Mouse (Mus musculus) liver, embryonic 14.5 days (tissue): Measurements from ENCODE around the gene Nceh1.

Experiments
- CTCF ChIP-seq: IDR thresholded peaks from 2 replicates; pipeline ENCODE4 v1.5.1; 2016; ENCODE audit warnings: antibody characterized with exemption, low read depth, control low read depth
- EP300 ChIP-seq: IDR thresholded peaks from 2 replicates; pipeline ENCODE4 v1.6.1; 2016; ENCODE audit warnings: antibody characterized with exemption, low read depth

DNA sequence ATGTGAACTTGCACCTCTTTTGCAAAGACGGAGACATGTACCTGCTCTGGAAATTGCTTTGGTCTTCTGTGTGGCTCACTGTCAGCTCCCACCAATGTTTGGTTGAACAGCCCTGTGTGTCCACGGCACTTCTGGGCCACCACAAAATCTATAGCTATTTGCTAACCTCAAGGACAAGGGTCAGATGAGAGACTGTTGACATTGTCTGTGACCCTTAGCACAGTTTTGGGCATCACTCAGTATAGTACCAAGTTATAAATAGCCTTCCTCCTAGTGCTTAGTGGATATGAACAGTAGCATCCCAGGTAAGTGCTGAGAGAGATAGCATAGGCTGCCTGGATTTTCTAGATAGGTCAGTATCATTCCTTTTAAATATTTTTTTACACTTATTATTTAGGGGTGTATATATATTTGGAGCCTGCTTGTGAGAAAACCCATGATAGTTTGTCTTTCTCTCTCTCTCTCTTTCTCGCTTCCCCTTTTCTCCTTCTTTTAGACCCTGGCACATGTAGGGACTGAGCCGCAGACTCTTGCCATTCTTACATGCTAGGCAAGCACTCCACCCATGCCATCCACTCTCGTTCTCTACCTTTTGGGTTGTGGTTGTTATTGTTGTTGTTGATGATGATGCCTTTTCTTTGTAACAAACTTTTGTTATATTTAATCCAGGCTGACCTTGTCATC, 19.1 kb downstream of the Nceh1 start:
- TF ChIP-seq CTCF: no peak
- no peak for TF ChIP-seq EP300
